Mouse (Mus musculus) ES-E14 (cell line): ENCODE results near the gene Gsdme.

Source experiments
- CHD2 ChIP-seq: IDR thresholded peaks from 2 replicates; pipeline ENCODE4 v1.6.1; 2014; ENCODE audit warnings: mild to moderate bottlenecking, low read depth, low read length, inconsistent platforms
- HCFC1 ChIP-seq: IDR thresholded peaks from 2 replicates; pipeline ENCODE4 v1.6.1; 2012; ENCODE audit warnings: low read length, inconsistent platforms, borderline replicate concordance; ENCODE audit not compliant: insufficient read depth
- ZNF384 ChIP-seq: IDR thresholded peaks from 2 replicates; pipeline ENCODE4 v1.6.1; 2012; ENCODE audit warnings: low read depth, low read length, inconsistent platforms

DNA sequence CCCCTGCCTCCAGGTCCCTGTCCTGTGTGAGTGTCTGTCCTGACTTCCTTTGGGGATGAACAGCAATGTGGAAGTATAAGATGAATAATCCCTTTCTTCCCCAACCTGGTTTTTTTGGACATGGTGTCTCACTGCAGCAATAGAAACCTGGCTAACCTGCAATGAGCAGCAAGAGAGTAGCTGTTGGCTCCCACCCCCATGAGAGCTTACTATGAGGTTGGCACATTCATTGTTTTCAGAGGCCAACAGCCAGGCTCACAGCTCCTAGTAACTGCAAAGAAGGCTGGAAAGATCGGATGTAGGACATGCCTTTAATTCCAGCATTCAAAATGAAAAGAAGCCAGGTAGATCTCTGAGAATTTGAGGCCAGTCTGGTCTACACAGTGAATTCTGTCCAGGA, 9.8 kb upstream of the Gsdme start:
- no peak for TF ChIP-seq ZNF384
- TF ChIP-seq CHD2: no peak
- no peak for TF ChIP-seq HCFC1
